Mouse (Mus musculus): ENCODE measurements around the gene Creb3. TPM values are rescaled to one million over a fixed set of nuclear protein-coding genes. Genes with fewer than 3 reads are reported as not detected.

Creb3 gene
- polyA plus RNA-seq, 1 experiment from 2014 or later, result 20.6 TPM

GRCm38 (mm10) chr4:43573561-43573960 lies 11.4 kb downstream of the Creb3 start:
- H3K4me3 ChIP-seq (replicated peaks), result no peak overlapping the region
- H3K9ac ChIP-seq, result no peak overlapping the region
- H3K36me3 ChIP-seq, result peaks cover 58% of the 10 kb centered on the region
- H3K27ac ChIP-seq, result no peak overlapping the region
- H3K4me1 ChIP-seq (replicated peaks), result peaks cover 43% of the 10 kb centered on the region
- no peak overlapping the region for H3K4me2 ChIP-seq
- no peak for ATAC-seq (ENCODE audit: low read depth)
- WGBS (ENCODE audit: insufficient replicate concordance), result 85% methylated on average over 4 of the region's 4 CpGs
- H3K27me3 ChIP-seq, result no peaks in the 10 kb centered on the region
- no peak for DNase-seq
- no peaks in the 10 kb centered on the region for H3K9me3 ChIP-seq (replicated peaks)

- Histone ChIP-seq H3K4me2 (peak overlapping the region; percentile 91), H3K4me3 (replicated peaks) (peak overlapping the region; percentile 76), H3K36me3 (peaks cover 42% of the 10 kb centered on the region), H3K9ac (peak overlapping the region; percentile 52), H3K27me3 (no peaks in the 10 kb centered on the region), H3K4me1 (replicated peaks) (peaks cover 56% of the 10 kb centered on the region), H3K27ac (no peak overlapping the region), H3K9me3 (replicated peaks) (no peaks in the 10 kb centered on the region)
- DNase-seq (no peak), ATAC-seq (ENCODE audit: low read depth) (no peak)
- WGBS (ENCODE audit: insufficient replicate concordance), result 60% methylated on average over 2 of the region's 2 CpGs
Observed at GRCm38 (mm10) chr4:43575356-43575755, 13.2 kb downstream of the Creb3 start.

GRCm38 (mm10) chr4:43577237-43577881 lies 15.2 kb downstream of the Creb3 start:
- peak overlapping the region; percentile 91 for H3K4me2 ChIP-seq
- peak overlapping the region; percentile 88 for H3K27ac ChIP-seq
- H3K4me1 ChIP-seq (replicated peaks), result peaks cover 65% of the 10 kb centered on the region
- H3K9me3 ChIP-seq (replicated peaks), result no peaks in the 10 kb centered on the region
- peak overlapping the region; percentile 76 for H3K4me3 ChIP-seq (replicated peaks)
- DNase-seq (no peak), ATAC-seq (ENCODE audit: low read depth) (no peak)
- H3K36me3 ChIP-seq, result peaks cover 44% of the 10 kb centered on the region
- WGBS (ENCODE audit: insufficient replicate concordance), result 24% methylated on average over 8 of the region's 8 CpGs
- peak overlapping the region; percentile 89 for H3K9ac ChIP-seq
- H3K27me3 ChIP-seq, result no peaks in the 10 kb centered on the region

- Histone ChIP-seq H3K27me3 (no peaks in the 10 kb centered on the region), H3K4me2 (peak within 1 kb of the TSS; percentile 91), H3K4me1 (replicated peaks) (peaks cover 65% of the 10 kb centered on the region), H3K4me3 (replicated peaks) (peak within 1 kb of the TSS; percentile 76), H3K9me3 (replicated peaks) (no peaks in the 10 kb centered on the region), H3K9ac (peak within 1 kb of the TSS; percentile 89), H3K36me3 (peaks cover 42% of the 10 kb centered on the region), H3K27ac (peak within 1 kb of the TSS; percentile 88)
- ATAC-seq (ENCODE audit: low read depth) (peak; percentile 99), DNase-seq (peak; percentile 92)
- WGBS (ENCODE audit: insufficient replicate concordance), result under 1% methylated on average over 76 of the region's 76 CpGs
Observed at GRCm38 (mm10) chr4:43578376-43579204, 16.5 kb downstream of the Creb3 start, which contains the start of the genes Rgp1 and Gba2. Gene Rgp1, plus strand, starts transcription at chr4:43578715. Gene Gba2, minus strand, starts transcription at chr4:43578873.

- WGBS (ENCODE audit: insufficient replicate concordance), result 5% methylated on average over 10 of the region's 10 CpGs
- H3K4me1 ChIP-seq (replicated peaks), result peaks cover 61% of the 10 kb centered on the region
- H3K4me2 ChIP-seq, result peak overlapping the region; percentile 91
- H3K36me3 ChIP-seq, result peaks cover 41% of the 10 kb centered on the region
- no peaks in the 10 kb centered on the region for H3K9me3 ChIP-seq (replicated peaks)
- DNase-seq, result no peak
- peak overlapping the region; percentile 76 for H3K4me3 ChIP-seq (replicated peaks)
- ATAC-seq (ENCODE audit: low read depth), result no peak
- peak overlapping the region; percentile 88 for H3K27ac ChIP-seq
- peak overlapping the region; percentile 89 for H3K9ac ChIP-seq
- H3K27me3 ChIP-seq, result no peaks in the 10 kb centered on the region
Observed at GRCm38 (mm10) chr4:43579256-43579655, 17.1 kb downstream of the Creb3 start.

GRCm38 (mm10) chr4:43579731-43580130 lies 17.6 kb downstream of the Creb3 start:
- Histone ChIP-seq H3K36me3 (peaks cover 42% of the 10 kb centered on the region), H3K4me1 (replicated peaks) (peaks cover 57% of the 10 kb centered on the region), H3K9ac (peak overlapping the region; percentile 89), H3K4me2 (peak overlapping the region; percentile 91), H3K27me3 (no peaks in the 10 kb centered on the region), H3K9me3 (replicated peaks) (no peaks in the 10 kb centered on the region), H3K4me3 (replicated peaks) (peak overlapping the region; percentile 76), H3K27ac (peak overlapping the region; percentile 88; the same call in 1 of the 2 replicates)
- DNase-seq, result no peak
- ATAC-seq (ENCODE audit: low read depth), result no peak
- WGBS (ENCODE audit: insufficient replicate concordance), result 67% methylated on average over 6 of the region's 6 CpGs

GRCm38 (mm10) chr4:43580721-43581120 lies 18.6 kb downstream of the Creb3 start:
- ATAC-seq (ENCODE audit: low read depth) (no peak), DNase-seq (no peak)
- Histone ChIP-seq H3K27me3 (no peaks in the 10 kb centered on the region), H3K9ac (no peak overlapping the region), H3K9me3 (replicated peaks) (no peaks in the 10 kb centered on the region), H3K4me3 (replicated peaks) (0 out of 2 replicates have a peak overlapping the region, but pooled peaks have one; percentile 76), H3K36me3 (peaks cover 42% of the 10 kb centered on the region), H3K4me1 (replicated peaks) (peaks cover 47% of the 10 kb centered on the region), H3K4me2 (no peak overlapping the region), H3K27ac (peak overlapping the region; percentile 25; the same call in 1 of the 2 replicates)
- 94% methylated on average over 5 of the region's 5 CpGs for WGBS (ENCODE audit: insufficient replicate concordance)

GRCm38 (mm10) chr4:43581381-43581780 lies 19.2 kb downstream of the Creb3 start:
- Histone ChIP-seq H3K36me3 (peaks cover 42% of the 10 kb centered on the region), H3K27ac (0 out of 2 replicates have a peak overlapping the region, but pooled peaks have one; percentile 25), H3K9me3 (replicated peaks) (no peaks in the 10 kb centered on the region), H3K4me2 (no peak overlapping the region), H3K27me3 (no peaks in the 10 kb centered on the region), H3K4me3 (replicated peaks) (no peak overlapping the region), H3K4me1 (replicated peaks) (peaks cover 40% of the 10 kb centered on the region), H3K9ac (no peak overlapping the region)
- WGBS (ENCODE audit: insufficient replicate concordance), result 88% methylated on average over 12 of the region's 12 CpGs
- no peak for DNase-seq
- ATAC-seq (ENCODE audit: low read depth), result no peak

GRCm38 (mm10) chr4:43582241-43582640 lies 20.1 kb downstream of the Creb3 start:
- Histone ChIP-seq H3K27ac (peak overlapping the region; percentile 26; the same call in 1 of the 2 replicates), H3K36me3 (peaks cover 42% of the 10 kb centered on the region), H3K9ac (no peak overlapping the region), H3K4me1 (replicated peaks) (peaks cover 31% of the 10 kb centered on the region), H3K4me2 (no peak overlapping the region), H3K4me3 (replicated peaks) (no peak overlapping the region), H3K9me3 (replicated peaks) (no peaks in the 10 kb centered on the region), H3K27me3 (no peaks in the 10 kb centered on the region)
- ATAC-seq (ENCODE audit: low read depth) (no peak), DNase-seq (no peak)
- 78% methylated on average over 5 of the region's 5 CpGs for WGBS (ENCODE audit: insufficient replicate concordance)

- H3K27me3 ChIP-seq, result no peaks in the 10 kb centered on the region
- ATAC-seq (ENCODE audit: low read depth) (no peak), DNase-seq (no peak)
- H3K9me3 ChIP-seq (replicated peaks), result no peaks in the 10 kb centered on the region
- no peak overlapping the region for H3K4me3 ChIP-seq (replicated peaks)
- peaks cover 33% of the 10 kb centered on the region for H3K4me1 ChIP-seq (replicated peaks)
- H3K27ac ChIP-seq, result no peak overlapping the region
- H3K9ac ChIP-seq, result no peak overlapping the region
- peaks cover 42% of the 10 kb centered on the region for H3K36me3 ChIP-seq
- WGBS (ENCODE audit: insufficient replicate concordance), result 76% methylated on average over 7 of the region's 7 CpGs
- no peak overlapping the region for H3K4me2 ChIP-seq
Observed at GRCm38 (mm10) chr4:43583421-43583820, 21.3 kb downstream of the Creb3 start.

Measured in liver, embryonic 13.5 days (tissue).